Comparison of ENCODE assay signal across 13 mouse cellular contexts in the genomic region with DNA sequence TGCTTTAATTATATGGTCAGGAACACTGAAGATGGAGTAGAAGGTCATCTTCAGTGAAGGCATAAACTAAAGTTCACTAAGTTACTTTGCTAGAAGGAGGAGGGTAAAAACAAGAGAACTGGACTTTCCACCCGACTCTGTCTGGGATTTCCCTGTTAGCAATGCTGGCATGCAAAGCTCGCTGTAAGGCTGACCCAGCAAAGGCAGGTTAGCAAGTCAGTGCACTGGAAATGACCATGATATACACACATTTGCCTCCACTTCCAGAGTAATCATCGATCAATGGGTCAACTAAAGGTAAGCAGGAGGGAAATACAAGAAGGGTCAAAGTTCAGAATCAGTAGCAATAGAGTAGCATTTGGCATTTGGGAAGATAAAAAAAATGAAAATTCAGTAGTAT.
"Had no signal": no experiment of that assay in that cellular context is flagged by ENCODE, and none has a peak within 500 bp of the region (broad histone marks: within the 10 kb centered on the region; RNA-seq: fewer than 3 reads in every experiment).

No protein-coding gene starts in this region.

- DNase-seq: retina, postnatal 1 day; right cerebral cortex, postnatal 4 days; spleen, adult 18-20 months; thymus, adult 18-20 months; thymus, postnatal 14 days had no signal

- H3K27me3 ChIP-seq: limb, embryonic 15.5 days; liver, embryonic 15.5 days; lung, embryonic 15.5 days; midbrain, embryonic 12.5 days; neural tube, embryonic 13.5 days had no signal

- H3K27ac ChIP-seq: limb, embryonic 15.5 days; liver, embryonic 15.5 days; lung, embryonic 15.5 days; midbrain, embryonic 12.5 days; neural tube, embryonic 13.5 days had no signal

- H3K9ac ChIP-seq: limb, embryonic 15.5 days; liver, embryonic 15.5 days; lung, embryonic 15.5 days; midbrain, embryonic 12.5 days; neural tube, embryonic 13.5 days had no signal

- H3K4me2 ChIP-seq: limb, embryonic 15.5 days; liver, embryonic 15.5 days; lung, embryonic 15.5 days; midbrain, embryonic 12.5 days; neural tube, embryonic 13.5 days had no signal

- ATAC-seq: hindbrain, embryonic 16.5 days; inflammation-experienced regulatory T-cells, adult 6 months; midbrain, embryonic 16.5 days had no signal

- H3K4me3 ChIP-seq: limb, embryonic 15.5 days; liver, embryonic 15.5 days; lung, embryonic 15.5 days; midbrain, embryonic 12.5 days; neural tube, embryonic 13.5 days had no signal

- H3K9me3 ChIP-seq: limb, embryonic 15.5 days; liver, embryonic 15.5 days; lung, embryonic 15.5 days; midbrain, embryonic 12.5 days; neural tube, embryonic 13.5 days had no signal

- H3K4me1 ChIP-seq: limb, embryonic 15.5 days; liver, embryonic 15.5 days; lung, embryonic 15.5 days had no signal
